Mouse (Mus musculus) lung, adult 2 months (tissue): ENCODE data around the gene Slc22a18.

Experiments
- CTCF ChIP-seq: fragments of 200-500 bp; IDR thresholded peaks from 2 replicates; pipeline ENCODE4 v1.5.1; 2011; ENCODE audit warnings: mild to moderate bottlenecking, low read length, control low read depth; ENCODE audit not compliant: insufficient read depth
- POLR2A ChIP-seq: fragments of 200-500 bp; IDR thresholded peaks from 2 replicates; pipeline ENCODE4 v1.6.1; 2011; ENCODE audit warnings: low read depth, mild to moderate bottlenecking, control low read depth, low read length, borderline replicate concordance; ENCODE audit errors: extremely low read depth

DNA sequence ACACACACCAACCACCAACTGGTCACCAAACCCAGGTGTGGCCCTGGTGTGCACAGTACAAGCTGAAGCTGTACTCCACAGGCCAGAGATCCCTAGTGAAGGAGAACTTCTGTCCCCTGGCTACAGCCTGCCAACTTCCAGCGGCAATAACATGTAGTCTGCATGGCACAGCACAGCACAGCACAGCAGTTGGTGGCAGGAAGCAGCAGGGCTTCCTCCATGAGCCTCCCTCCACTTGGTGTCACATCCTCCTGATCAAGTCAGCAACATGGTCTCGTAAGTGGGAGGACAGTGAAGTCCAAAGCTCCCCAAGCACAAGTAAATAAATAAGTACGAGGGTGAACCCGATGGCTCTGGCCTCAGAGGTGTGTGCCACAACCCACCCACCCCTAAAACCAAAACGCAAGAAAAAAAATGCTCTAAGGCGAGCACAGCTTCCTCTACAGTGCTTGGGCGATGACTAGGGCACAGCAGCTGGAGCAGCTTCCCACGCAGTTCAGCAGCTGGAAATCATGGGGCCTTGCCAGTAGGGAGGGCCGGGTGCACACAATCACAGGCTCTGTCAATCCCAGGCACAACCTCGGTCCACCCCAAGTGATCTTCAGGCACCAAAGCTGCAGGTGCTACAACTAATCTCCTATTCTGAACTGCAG lies 40.4 kb downstream of the Slc22a18 start:
- no peak for TF ChIP-seq CTCF
- TF ChIP-seq POLR2A, result no peak
